Mouse (Mus musculus): ENCODE measurements around the gene Mlana.

Gene Mlana

GRCm38 (mm10) chr19:29674946-29675345 is 22.7 kb upstream of the Mlana start:
- no peak for DNase-seq (ENCODE audit: inconsistent age in 2 of 2, low spot score in 1 of 2)

GRCm38 (mm10) chr19:29675562-29676078 is 22.0 kb upstream of the Mlana start:
- no peak for DNase-seq (ENCODE audit: inconsistent age in 2 of 2, low spot score in 1 of 2)

- no peak for DNase-seq (ENCODE audit: inconsistent age in 2 of 2, low spot score in 1 of 2)
Measured at GRCm38 (mm10) chr19:29676479-29677193, 21.0 kb upstream of the Mlana start.

- no peak for DNase-seq (ENCODE audit: inconsistent age in 2 of 2, low spot score in 1 of 2)
Measured at GRCm38 (mm10) chr19:29678181-29678778, 19.3 kb upstream of the Mlana start.

- DNase-seq (ENCODE audit: inconsistent age in 2 of 2, low spot score in 1 of 2), result no peak
Measured at GRCm38 (mm10) chr19:29680182-29681152, 17.2 kb upstream of the Mlana start.

- DNase-seq (ENCODE audit: inconsistent age in 2 of 2, low spot score in 1 of 2), result peak; percentile 76 to 93
Measured at GRCm38 (mm10) chr19:29683844-29684540, 13.6 kb upstream of the Mlana start.

- DNase-seq (ENCODE audit: inconsistent age in 2 of 2, low spot score in 1 of 2), result no peak
Measured at GRCm38 (mm10) chr19:29695071-29695470, 2.6 kb upstream of the Mlana start.

- no peak for DNase-seq (ENCODE audit: inconsistent age in 2 of 2, low spot score in 1 of 2)
Measured at GRCm38 (mm10) chr19:29696309-29696708, 1.3 kb upstream of the Mlana start.

- no peak for DNase-seq (ENCODE audit: inconsistent age in 2 of 2, low spot score in 1 of 2)
Measured at GRCm38 (mm10) chr19:29696840-29697239, 784 bp upstream of the Mlana start.

GRCm38 (mm10) chr19:29701707-29702106 is 4.1 kb downstream of the Mlana start:
- DNase-seq (ENCODE audit: inconsistent age in 2 of 2, low spot score in 1 of 2), result no peak

GRCm38 (mm10) chr19:29704436-29704835 is 6.8 kb downstream of the Mlana start:
- DNase-seq (ENCODE audit: inconsistent age in 2 of 2, low spot score in 1 of 2), result no peak

GRCm38 (mm10) chr19:29707314-29707898 is 9.8 kb downstream of the Mlana start:
- no peak for DNase-seq (ENCODE audit: inconsistent age in 2 of 2, low spot score in 1 of 2)

GRCm38 (mm10) chr19:29708003-29708402 is 10.4 kb downstream of the Mlana start:
- DNase-seq (ENCODE audit: inconsistent age in 2 of 2, low spot score in 1 of 2), result peak in 1 of 2 experiments; percentile 34

GRCm38 (mm10) chr19:29708461-29708860 is 10.8 kb downstream of the Mlana start:
- no peak for DNase-seq (ENCODE audit: inconsistent age in 2 of 2, low spot score in 1 of 2)

- DNase-seq (ENCODE audit: inconsistent age in 2 of 2, low spot score in 1 of 2), result no peak
Measured at GRCm38 (mm10) chr19:29709461-29709860, 11.8 kb downstream of the Mlana start.

GRCm38 (mm10) chr19:29713451-29713850 is 15.8 kb downstream of the Mlana start:
- no peak for DNase-seq (ENCODE audit: inconsistent age in 2 of 2, low spot score in 1 of 2)

- no peak for DNase-seq (ENCODE audit: inconsistent age in 2 of 2, low spot score in 1 of 2)
Measured at GRCm38 (mm10) chr19:29717854-29718253, 20.2 kb downstream of the Mlana start.

- DNase-seq (ENCODE audit: inconsistent age in 2 of 2, low spot score in 1 of 2), result no peak
Measured at GRCm38 (mm10) chr19:29718476-29718875, 20.9 kb downstream of the Mlana start.

- no peak for DNase-seq (ENCODE audit: inconsistent age in 2 of 2, low spot score in 1 of 2)
Measured at GRCm38 (mm10) chr19:29735421-29735820, 37.8 kb downstream of the Mlana start.

- no peak for DNase-seq (ENCODE audit: inconsistent age in 2 of 2, low spot score in 1 of 2)
Measured at GRCm38 (mm10) chr19:29739608-29740007, 42.0 kb downstream of the Mlana start.
